Mouse (Mus musculus) ES-E14 (cell line): Measurements from ENCODE around the gene Cacng5. TPM values are rescaled to one million over a fixed set of nuclear protein-coding genes. Genes with fewer than 3 reads are reported as not detected.
A peak's percentile ranks its signal among the peaks of the same experiment; 100 is the strongest.

Experiments
- DNase-seq: peaks from one replicate; pipeline ENCODE4 v3.0.0-alpha.2; 2013; ENCODE audit warnings: low read depth, low spot score
- H3K27ac ChIP-seq: 2 replicates; pipeline ENCODE4 v1.5.1; 2012; ENCODE audit warnings: low read depth, mild to moderate bottlenecking, low read length, moderate library complexity, mixed read lengths; ENCODE audit not compliant: poor library complexity, insufficient read depth, severe bottlenecking
- H3K36me3 ChIP-seq: 2 replicates; pipeline ENCODE4 v1.6.1; 2012; ENCODE audit warnings: mild to moderate bottlenecking, low read length, moderate library complexity, mixed read lengths; ENCODE audit not compliant: control insufficient read depth, poor library complexity, insufficient read depth, severe bottlenecking
- H3K4me1 ChIP-seq, 2 experiments: fragments of 150-350 bp in 1 of 2; sonication (generic) in 1 of 2; 2 replicates each; pipeline ENCODE4 v1.6.1; 2012; ENCODE audit warnings: low read length in 2 of 2, mild to moderate bottlenecking in 1 of 2, mixed read lengths in 1 of 2; ENCODE audit not compliant: control insufficient read depth in 2 of 2, insufficient read depth in 2 of 2, poor library complexity in 1 of 2
- H3K4me3 ChIP-seq, 2 experiments: fragments of 150-350 bp in 1 of 2; sonication (generic) in 1 of 2; 2 replicates each; pipeline ENCODE4 v1.5.1; 2012; ENCODE audit warnings: low read length in 2 of 2, low read depth in 1 of 2, mild to moderate bottlenecking in 1 of 2, mixed read lengths in 1 of 2; ENCODE audit not compliant: insufficient read depth in 1 of 2, poor library complexity in 1 of 2, severe bottlenecking in 1 of 2
- H3K9ac ChIP-seq: 2 replicates; pipeline ENCODE4 v1.6.1; 2012; ENCODE audit warnings: low read depth, mild to moderate bottlenecking, low read length, mixed read lengths; ENCODE audit not compliant: poor library complexity, insufficient read depth, severe bottlenecking
- H3K9me3 ChIP-seq: fragments of 150-350 bp; sonication (generic); 2 replicates; pipeline ENCODE4 v1.6.1; 2012; ENCODE audit warnings: low read depth, mild to moderate bottlenecking, low read length; ENCODE audit not compliant: control insufficient read depth, insufficient read depth
- CHD2 ChIP-seq: IDR thresholded peaks from 2 replicates; pipeline ENCODE4 v1.6.1; 2014; ENCODE audit warnings: mild to moderate bottlenecking, low read depth, low read length, inconsistent platforms
- HCFC1 ChIP-seq: IDR thresholded peaks from 2 replicates; pipeline ENCODE4 v1.6.1; 2012; ENCODE audit warnings: low read length, inconsistent platforms, borderline replicate concordance; ENCODE audit not compliant: insufficient read depth
- MAFK ChIP-seq: IDR thresholded peaks from 2 replicates; pipeline ENCODE4 v1.6.1; 2014; ENCODE audit warnings: mild to moderate bottlenecking, low read depth, low read length, inconsistent platforms; ENCODE audit not compliant: insufficient read depth
- ZC3H11A ChIP-seq: IDR thresholded peaks from 2 replicates; pipeline ENCODE4 v1.6.1; 2012; ENCODE audit warnings: low read depth, mild to moderate bottlenecking, inconsistent platforms, low read length, borderline replicate concordance
- ZNF384 ChIP-seq: IDR thresholded peaks from 2 replicates; pipeline ENCODE4 v1.6.1; 2012; ENCODE audit warnings: low read depth, low read length, inconsistent platforms
- in situ Hi-C, 2 experiments: fragments of 600-800 bp; cut with MboI; formaldehyde crosslinking; loops; one replicate each; pipeline ENCODE4 v1.15.1; 2025; ENCODE audit warnings: low sequenced_read_pairs in 2 of 2, inconsistent platforms in 1 of 2; ENCODE audit not compliant: unreplicated experiment in 2 of 2
- total RNA-seq: library from RNA; depleted of rRNA; stranded (reverse); fragments of 300-350 nt; gene quantifications from 2 replicates; pipeline ENCODE4 v1.2.3, GENCODE M21; 2012

The Cacng5 gene
- total RNA-seq, 1 experiment = 0.40 TPM

- Histone ChIP-seq H3K4me1 (no peaks in the 10 kb centered on the region), H3K9me3 (no peaks in the 10 kb centered on the region), H3K36me3 (no peaks in the 10 kb centered on the region), H3K4me3 (no peak overlapping the region), H3K27ac (no peak overlapping the region), H3K9ac (no peak overlapping the region)
- no peak for DNase-seq
- TF ChIP-seq MAFK = no peak
- TF ChIP-seq HCFC1 = no peak
- TF ChIP-seq CHD2 = no peak
- no peak for TF ChIP-seq ZNF384
- no peak for TF ChIP-seq ZC3H11A
- in situ Hi-C loops = no loop called here
These were observed 16.2 kb downstream of the Cacng5 start for GRCm38 (mm10) chr11:107898698-107899097.

DNA sequence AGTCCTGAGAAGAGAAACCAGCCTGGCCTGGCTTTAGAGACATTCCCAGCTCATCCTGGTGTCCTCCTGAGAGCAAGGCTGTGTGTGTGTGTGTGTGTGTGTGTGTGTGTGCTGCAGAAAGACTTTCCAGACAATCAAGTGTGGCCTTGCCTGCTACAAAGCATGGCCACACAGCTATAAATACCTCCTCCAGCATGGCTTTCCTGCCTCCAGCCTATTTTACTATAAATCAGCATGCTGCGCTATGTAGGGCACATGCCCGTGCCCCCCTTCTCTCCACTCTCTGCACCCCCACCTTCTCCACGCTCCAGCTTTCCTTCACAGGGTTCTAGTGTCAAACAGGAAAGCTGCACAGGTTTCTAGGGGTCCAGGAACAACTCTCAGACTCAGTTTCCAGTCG lies 19.2 kb downstream of the Cacng5 start:
- no peak for TF ChIP-seq ZNF384
- TF ChIP-seq CHD2 = no peak
- TF ChIP-seq ZC3H11A = no peak
- TF ChIP-seq MAFK = no peak
- no peak for TF ChIP-seq HCFC1
- no peak for DNase-seq
- H3K27ac ChIP-seq = no peak overlapping the region
- in situ Hi-C loops = no loop called here
- no peaks in the 10 kb centered on the region for H3K9me3 ChIP-seq
- H3K4me3 ChIP-seq = no peak overlapping the region
- H3K9ac ChIP-seq = no peak overlapping the region
- no peaks in the 10 kb centered on the region for H3K4me1 ChIP-seq
- no peaks in the 10 kb centered on the region for H3K36me3 ChIP-seq

DNA sequence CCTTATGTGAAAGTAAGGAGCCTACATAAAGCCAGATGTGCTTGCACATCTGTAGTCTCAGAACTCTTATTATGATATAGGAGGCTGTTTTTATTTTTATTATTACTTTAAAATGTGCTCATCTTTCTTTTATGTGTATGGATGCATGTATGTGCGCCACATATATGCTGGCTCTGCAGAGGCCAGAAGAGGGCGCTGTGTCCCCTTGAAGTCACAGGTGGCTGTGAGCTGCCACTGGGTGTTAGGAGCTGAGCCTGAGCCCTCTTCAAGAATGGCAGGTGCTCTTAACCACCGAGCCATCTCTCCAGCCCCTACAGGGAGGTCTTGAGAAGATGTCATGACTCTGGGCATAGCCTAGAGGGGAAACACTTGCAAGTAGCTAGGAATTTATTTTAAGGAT lies 23.5 kb downstream of the Cacng5 start:
- in situ Hi-C loops = no loop called here
- Histone ChIP-seq H3K27ac (no peak overlapping the region), H3K4me1 (no peaks in the 10 kb centered on the region), H3K4me3 (no peak overlapping the region), H3K9ac (no peak overlapping the region), H3K9me3 (no peaks in the 10 kb centered on the region), H3K36me3 (no peaks in the 10 kb centered on the region)
- no peak for DNase-seq
- TF ChIP-seq CHD2 = no peak
- no peak for TF ChIP-seq ZNF384
- TF ChIP-seq HCFC1 = no peak
- TF ChIP-seq ZC3H11A = no peak
- no peak for TF ChIP-seq MAFK

DNA sequence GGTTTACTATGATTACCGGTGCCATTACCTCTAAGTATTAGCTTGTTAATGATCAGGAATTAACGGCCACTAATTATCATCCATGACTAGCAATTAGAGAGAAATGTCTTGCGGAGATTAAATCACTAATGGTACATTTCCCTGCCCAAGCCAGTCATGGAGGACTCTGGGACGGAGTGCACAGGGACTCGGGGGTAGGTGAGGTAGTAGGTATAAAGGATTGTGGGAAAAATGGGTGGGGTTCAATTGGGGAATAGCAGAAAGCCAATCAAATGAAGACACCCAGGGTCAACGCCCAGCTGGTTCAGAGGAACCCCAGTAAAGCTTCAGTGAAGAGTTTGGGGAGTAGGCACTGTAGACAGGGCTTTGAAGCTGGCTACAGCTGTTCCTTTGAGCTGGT lies 27.5 kb downstream of the Cacng5 start:
- in situ Hi-C loops = no loop called here
- TF ChIP-seq MAFK = no peak
- TF ChIP-seq ZC3H11A = no peak
- no peak for TF ChIP-seq HCFC1
- no peak for TF ChIP-seq ZNF384
- TF ChIP-seq CHD2 = no peak

GRCm38 (mm10) chr11:107876840-107877239 lies 38.0 kb downstream of the Cacng5 start:
- Histone ChIP-seq H3K9me3 (no peaks in the 10 kb centered on the region), H3K27ac (no peak overlapping the region)
- TF ChIP-seq HCFC1 = no peak
- no peak for TF ChIP-seq ZNF384
- TF ChIP-seq MAFK = no peak
- no peak for TF ChIP-seq CHD2
- TF ChIP-seq ZC3H11A = no peak

More for the DNA sequence above, 27.5 kb downstream of the Cacng5 start:
- H3K4me3 ChIP-seq = peak overlapping the region; percentile 20 to 22; a peak in 2 of 4 replicates
- no peaks in the 10 kb centered on the region for H3K9me3 ChIP-seq
- H3K4me1 ChIP-seq = no peaks in the 10 kb centered on the region
- no peak overlapping the region for H3K9ac ChIP-seq
- no peaks in the 10 kb centered on the region for H3K36me3 ChIP-seq
- H3K27ac ChIP-seq = no peak overlapping the region
- DNase-seq = no peak

More at GRCm38 (mm10) chr11:107876840-107877239, 38.0 kb downstream of the Cacng5 start:
- DNase-seq = no peak
- 0 out of 4 replicates have a peak, but pooled peaks cover 0 to 2% of the 10 kb centered on the region in 2 experiments for H3K4me1 ChIP-seq
- in situ Hi-C loops = no loop called here
- H3K36me3 ChIP-seq = no peaks in the 10 kb centered on the region
- H3K4me3 ChIP-seq = no peak overlapping the region
- no peak overlapping the region for H3K9ac ChIP-seq
